Mouse (Mus musculus): ENCODE measurements around the gene Ripor3. TPM values are rescaled to one million over a fixed set of nuclear protein-coding genes. Genes with fewer than 3 reads are reported as not detected.

Ripor3 gene
- total RNA-seq, 2 experiments from 2014 or later = 0.20 to 0.33 TPM

GRCm38 (mm10) chr2:168046467-168046866 is 36.0 kb upstream of the Ripor3 start:
- Histone ChIP-seq H3K4me3 (no peak overlapping the region), H3K27ac (no peak overlapping the region)
- TF ChIP-seq CTCF (IDR thresholded peaks at IDR 0.05) = peak; percentile 27; the same call in 1 of the 2 replicates
- intact Hi-C loops (cut with DNase I) = no loop called here
- DNase-seq = no peak

- H3K27ac ChIP-seq = no peak overlapping the region; the same call in 1 of the 2 replicates
- no peak for TF ChIP-seq CTCF (IDR thresholded peaks at IDR 0.05)
- H3K4me3 ChIP-seq = no peak overlapping the region
- intact Hi-C loops (cut with DNase I) = no loop called here
- peak; percentile 59 for DNase-seq
Measured at GRCm38 (mm10) chr2:168045771-168046170, 35.4 kb upstream of the Ripor3 start.

DNA sequence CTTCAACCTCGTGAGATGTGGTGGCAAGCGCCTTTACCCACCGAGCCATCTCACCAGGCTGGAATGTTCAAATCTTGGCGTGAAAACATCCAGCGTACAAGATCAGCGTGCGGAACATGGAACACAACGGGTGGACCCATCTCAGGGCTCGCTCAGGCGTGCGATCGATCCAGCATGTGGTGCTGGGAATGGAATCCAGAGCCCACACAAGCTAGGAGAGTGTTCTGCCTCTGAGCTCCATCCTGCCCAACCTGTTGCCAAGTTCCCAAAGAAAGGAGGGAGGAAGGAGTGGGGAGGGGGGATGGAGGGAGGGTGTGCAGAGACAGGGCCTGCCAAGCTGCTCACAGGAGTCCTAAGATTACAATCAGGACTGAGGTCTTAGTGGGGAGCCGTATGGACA is 34.9 kb upstream of the Ripor3 start:
- H3K27ac ChIP-seq = no peak overlapping the region; the same call in 1 of the 2 replicates
- H3K4me3 ChIP-seq = no peak overlapping the region
- no peak for TF ChIP-seq CTCF (IDR thresholded peaks at IDR 0.05)
- no peak for DNase-seq
- intact Hi-C loops (cut with DNase I) = no loop called here

DNA sequence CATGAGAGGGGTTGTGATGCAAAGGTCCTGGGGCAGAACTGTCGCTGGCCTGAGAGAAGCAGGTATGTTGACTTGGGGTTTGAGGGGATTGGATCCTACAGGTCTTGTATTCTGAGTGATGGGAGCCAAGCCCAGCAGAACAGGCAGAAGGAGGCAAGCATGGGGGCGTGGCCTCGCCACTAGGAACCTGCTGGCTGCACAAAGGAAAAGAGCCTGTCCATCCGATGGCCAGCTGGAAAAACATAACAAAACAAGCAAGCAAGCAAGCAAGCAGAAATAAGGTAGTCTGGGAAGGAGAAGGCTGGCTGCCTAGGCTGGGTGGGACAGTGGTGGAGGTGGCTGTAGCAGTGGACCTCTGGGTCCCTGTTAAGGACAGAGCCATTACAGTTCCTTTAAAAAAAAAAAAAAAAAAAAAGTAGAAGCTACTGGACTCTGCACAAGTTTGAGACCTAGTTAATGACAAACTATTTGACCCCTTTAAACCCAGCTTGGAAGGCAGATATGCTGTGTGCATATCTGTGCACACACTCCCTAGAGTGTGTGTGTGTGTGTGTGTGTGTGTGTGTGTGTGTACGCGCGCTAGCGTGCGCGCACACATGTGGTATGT is 34.4 kb upstream of the Ripor3 start:
- no peak for TF ChIP-seq CTCF (IDR thresholded peaks at IDR 0.05)
- no peak overlapping the region for H3K4me3 ChIP-seq
- H3K27ac ChIP-seq = no peak overlapping the region
- DNase-seq = no peak
- intact Hi-C loops (cut with DNase I) = no loop called here

- no peak for TF ChIP-seq CTCF (IDR thresholded peaks at IDR 0.05)
- no peak overlapping the region for H3K27ac ChIP-seq
- no peak for DNase-seq
- intact Hi-C loops (cut with DNase I) = no loop called here
- H3K4me3 ChIP-seq = no peak overlapping the region
Measured at GRCm38 (mm10) chr2:168042019-168042418, 31.6 kb upstream of the Ripor3 start.

GRCm38 (mm10) chr2:168040751-168041150 is 30.3 kb upstream of the Ripor3 start:
- Histone ChIP-seq H3K4me3 (no peak overlapping the region), H3K27ac (no peak overlapping the region)
- no peak for TF ChIP-seq CTCF (IDR thresholded peaks at IDR 0.05)
- intact Hi-C loops (cut with DNase I) = no loop called here
- no peak for DNase-seq

DNA sequence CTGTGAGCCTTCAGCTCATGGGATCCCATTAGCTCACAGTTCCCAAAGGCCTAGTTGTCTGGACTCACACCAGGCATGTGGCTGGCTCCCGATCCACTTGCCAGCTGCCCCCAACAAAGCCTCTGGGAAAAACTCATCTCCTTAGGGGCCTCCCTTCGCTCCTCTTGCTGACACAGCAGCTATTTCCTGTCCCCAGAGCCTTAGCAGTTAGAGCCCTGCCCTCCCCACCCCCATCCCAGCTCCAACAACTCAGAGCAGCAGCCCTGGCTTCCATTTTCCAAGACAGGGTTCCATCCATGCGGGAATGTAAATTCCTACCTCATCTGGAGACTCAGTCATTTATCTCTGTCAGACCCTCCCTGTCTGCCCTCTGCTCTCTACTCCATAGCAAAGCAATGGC is 26.6 kb upstream of the Ripor3 start:
- intact Hi-C loops (cut with DNase I) = no loop called here
- H3K4me3 ChIP-seq = no peak overlapping the region
- H3K27ac ChIP-seq = no peak overlapping the region
- no peak for DNase-seq
- TF ChIP-seq CTCF (IDR thresholded peaks at IDR 0.05) = no peak

- no peak overlapping the region for H3K27ac ChIP-seq
- intact Hi-C loops (cut with DNase I) = no loop called here
- H3K4me3 ChIP-seq = no peak overlapping the region
- no peak for TF ChIP-seq CTCF (IDR thresholded peaks at IDR 0.05)
- DNase-seq = peak; percentile 47
Measured at GRCm38 (mm10) chr2:168035907-168036306, 25.5 kb upstream of the Ripor3 start.

DNA sequence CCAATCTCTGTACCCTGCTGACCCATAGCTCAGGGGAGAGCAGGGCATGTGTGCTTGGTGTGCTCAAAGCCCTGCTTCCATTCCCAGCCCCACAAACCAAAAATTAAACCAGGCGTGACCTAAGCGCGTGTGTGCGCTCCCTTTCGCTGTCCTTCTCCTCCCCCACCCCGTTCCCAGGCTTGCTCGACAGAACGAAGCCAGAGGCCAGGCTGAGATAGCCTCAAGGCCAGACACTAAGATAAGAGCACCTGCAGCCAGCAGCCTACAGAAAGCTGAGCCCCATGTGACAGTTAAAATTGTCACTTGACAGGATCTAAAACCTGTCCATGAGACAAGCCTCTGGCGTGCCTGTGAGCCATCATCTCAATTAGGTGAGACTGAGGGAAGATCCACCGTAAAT is 23.5 kb upstream of the Ripor3 start:
- Histone ChIP-seq H3K4me3 (no peak overlapping the region), H3K27ac (no peak overlapping the region)
- no peak for DNase-seq
- no peak for TF ChIP-seq CTCF (IDR thresholded peaks at IDR 0.05)
- intact Hi-C loops (cut with DNase I) = no loop called here

DNA sequence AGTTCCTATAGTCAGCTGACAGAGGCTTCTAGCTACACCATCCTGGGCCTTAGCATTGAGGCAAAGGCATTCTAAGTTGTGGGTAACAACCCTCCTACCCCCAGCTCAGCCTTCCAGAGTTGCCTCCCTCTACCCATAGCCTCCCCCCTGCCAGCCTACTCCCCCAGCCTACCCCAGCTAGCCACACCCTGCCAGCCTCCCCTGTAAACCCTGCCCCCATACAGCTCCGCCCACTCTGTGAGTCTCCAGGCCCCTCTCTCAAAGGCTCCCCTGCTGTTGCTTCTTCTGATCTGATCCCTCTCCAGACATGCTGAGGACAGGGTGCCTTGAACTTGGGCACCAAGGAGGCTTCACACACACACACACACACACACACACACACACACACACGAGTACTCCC is 21.4 kb upstream of the Ripor3 start:
- intact Hi-C loops (cut with DNase I) = no loop called here
- H3K27ac ChIP-seq = no peak overlapping the region
- DNase-seq = no peak
- H3K4me3 ChIP-seq = no peak overlapping the region
- no peak for TF ChIP-seq CTCF (IDR thresholded peaks at IDR 0.05)

- Histone ChIP-seq H3K27ac (no peak overlapping the region), H3K4me3 (no peak overlapping the region)
- peak; percentile 26; the same call in 1 of the 2 replicates for TF ChIP-seq CTCF (IDR thresholded peaks at IDR 0.05)
- intact Hi-C loops (cut with DNase I) = no loop called here
- no peak for DNase-seq
Measured at GRCm38 (mm10) chr2:168028376-168028775, 18.0 kb upstream of the Ripor3 start.

GRCm38 (mm10) chr2:168026467-168026866 is 16.0 kb upstream of the Ripor3 start:
- no peak overlapping the region for H3K4me3 ChIP-seq
- H3K27ac ChIP-seq = no peak overlapping the region
- TF ChIP-seq CTCF (IDR thresholded peaks at IDR 0.05) = no peak
- intact Hi-C loops (cut with DNase I) = no loop called here
- no peak for DNase-seq

DNA sequence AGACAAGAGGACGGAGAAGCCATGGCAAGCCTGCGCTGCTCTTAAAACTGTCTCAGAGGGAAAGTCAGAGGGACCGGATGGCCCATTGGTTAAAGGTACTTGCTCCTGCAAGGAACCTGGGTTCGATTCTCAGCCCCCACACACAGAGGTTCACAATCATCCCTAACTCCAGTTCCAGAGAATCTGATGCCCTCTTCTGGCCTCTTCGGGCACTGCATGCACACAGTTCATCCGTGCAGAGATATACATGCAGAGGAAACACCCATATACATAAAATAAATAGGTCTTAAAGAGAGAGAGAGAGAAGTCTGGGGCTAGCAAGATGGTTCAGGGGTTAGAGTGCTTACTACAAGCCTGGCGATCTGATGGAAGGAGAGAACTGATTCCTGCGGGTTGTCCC is 15.5 kb upstream of the Ripor3 start:
- intact Hi-C loops (cut with DNase I) = no loop called here
- no peak for DNase-seq
- Histone ChIP-seq H3K27ac (0 out of 2 replicates have a peak overlapping the region, but pooled peaks have one; percentile 40), H3K4me3 (no peak overlapping the region)
- peak; percentile 38 for TF ChIP-seq CTCF (IDR thresholded peaks at IDR 0.05)

- TF ChIP-seq CTCF (IDR thresholded peaks at IDR 0.05) = no peak
- Histone ChIP-seq H3K27ac (peak overlapping the region; percentile 40; the same call in 1 of the 2 replicates), H3K4me3 (no peak overlapping the region)
- peak; percentile 63 for DNase-seq
- intact Hi-C loops (cut with DNase I) = no loop called here
Measured at GRCm38 (mm10) chr2:168025174-168025573, 14.8 kb upstream of the Ripor3 start.
